Mouse (Mus musculus): ENCODE measurements around the gene Rab3gap1.

Rab3gap1 gene

GRCm38 (mm10) chr1:127983274-127983993 lies 114.9 kb downstream of the Rab3gap1 start:
- DNase-seq (ENCODE audit: low spot score) = no peak

DNA sequence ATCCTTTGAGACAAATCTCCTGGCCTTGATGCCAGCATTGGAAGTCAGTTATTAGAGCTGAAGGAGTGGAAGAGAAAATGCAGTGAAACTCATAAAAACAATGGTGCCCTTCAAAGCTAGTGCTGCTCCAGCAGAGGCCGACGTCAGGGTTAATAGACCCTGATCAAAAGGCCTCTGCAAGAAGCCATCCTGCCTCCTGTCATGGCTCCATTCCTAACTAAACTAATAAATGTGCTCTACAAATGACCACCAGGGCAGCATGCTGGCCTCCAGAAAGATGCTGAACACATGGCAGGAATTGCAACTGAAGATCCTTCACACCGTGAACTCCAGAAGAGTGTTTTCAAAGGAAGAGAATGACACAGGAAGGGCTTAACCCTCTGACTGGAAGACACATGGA lies 116.8 kb downstream of the Rab3gap1 start:
- no peak for DNase-seq (ENCODE audit: low spot score)

DNA sequence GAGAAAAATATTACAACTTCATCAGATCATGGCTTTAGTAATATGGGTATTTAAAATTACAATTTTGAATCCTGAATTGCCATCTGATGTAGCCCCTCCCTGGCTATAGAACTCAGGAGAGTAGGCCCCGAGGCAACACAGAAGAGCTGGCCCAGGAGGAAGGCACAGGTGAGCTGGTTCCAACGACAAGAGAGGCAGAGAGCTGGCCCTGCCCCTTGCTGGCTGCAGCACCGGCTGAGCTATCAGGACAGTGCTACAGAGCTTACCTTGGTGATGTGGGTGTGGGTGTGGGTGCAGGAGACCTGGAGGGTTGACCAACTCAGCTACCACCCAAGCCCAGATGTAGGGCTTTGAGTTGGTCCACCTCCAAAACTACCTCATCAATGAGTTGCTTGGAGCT lies 119.7 kb downstream of the Rab3gap1 start:
- DNase-seq (ENCODE audit: low spot score) = no peak

DNA sequence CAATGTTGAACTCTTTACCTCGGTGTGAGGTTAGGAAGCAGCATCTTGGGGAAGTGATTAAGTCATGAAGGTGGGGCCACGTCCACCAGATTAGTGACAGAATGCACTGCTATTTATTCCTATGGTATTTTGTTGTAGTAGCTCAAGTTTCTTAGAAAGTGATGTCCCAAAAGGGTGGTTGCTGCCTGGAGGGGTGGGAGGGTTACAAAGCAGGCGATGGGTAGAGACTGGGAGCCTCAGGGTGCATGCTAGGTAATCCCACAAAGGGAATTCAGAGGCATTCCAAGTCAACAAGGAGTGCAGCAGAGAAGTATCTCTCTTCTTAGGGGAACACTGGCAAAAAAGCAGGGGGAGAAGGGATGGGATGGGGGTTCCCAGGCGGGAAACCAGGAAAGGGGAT lies 120.8 kb downstream of the Rab3gap1 start:
- DNase-seq (ENCODE audit: low spot score) = no peak

- no peak for DNase-seq (ENCODE audit: low spot score)
Measured at GRCm38 (mm10) chr1:127989876-127990731, 121.5 kb downstream of the Rab3gap1 start.

All from T-cell, adult 2 months (primary cell).